Mouse (Mus musculus) small intestine, adult 2 months (tissue): Measurements from ENCODE around the gene Duox2. TPM values are rescaled to one million over a fixed set of nuclear protein-coding genes. Genes with fewer than 3 reads are reported as not detected.

Experiments
- H3K27ac ChIP-seq: fragments of 200-500 bp; 2 replicates; pipeline ENCODE4 v1.5.1; 2012; ENCODE audit warnings: low read depth, low read length, control low read depth, inconsistent platforms; ENCODE audit not compliant: insufficient read depth
- H3K27me3 ChIP-seq: fragments of 200-500 bp; 2 replicates; pipeline ENCODE4 v1.6.1; 2012; ENCODE audit warnings: mild to moderate bottlenecking, moderate library complexity, low read length, inconsistent platforms; ENCODE audit not compliant: control insufficient read depth, insufficient read depth
- H3K36me3 ChIP-seq: fragments of 200-500 bp; 2 replicates; pipeline ENCODE4 v1.6.1; 2012; ENCODE audit warnings: mild to moderate bottlenecking, low read length, control low read depth, inconsistent platforms; ENCODE audit not compliant: control insufficient read depth, insufficient read depth
- H3K4me1 ChIP-seq: fragments of 200-500 bp; 2 replicates; pipeline ENCODE4 v1.6.1; 2012; ENCODE audit warnings: low read length, inconsistent platforms, mixed read lengths; ENCODE audit not compliant: control insufficient read depth, insufficient read depth, insufficient read length
- H3K4me3 ChIP-seq: fragments of 200-500 bp; 2 replicates; pipeline ENCODE4 v1.5.1; 2012; ENCODE audit warnings: low read depth, mild to moderate bottlenecking, control low read depth, inconsistent platforms, low read length, moderate library complexity
- CTCF ChIP-seq: fragments of 200-500 bp; IDR thresholded peaks from 2 replicates; pipeline ENCODE4 v1.5.1; 2012; ENCODE audit warnings: low read depth, mild to moderate bottlenecking, control low read depth, inconsistent platforms, low read length, moderate library complexity, mixed read lengths; ENCODE audit not compliant: insufficient replicate concordance, insufficient read length; ENCODE audit errors: extremely low read depth
- POLR2A ChIP-seq: fragments of 200-500 bp; IDR thresholded peaks from 2 replicates; pipeline ENCODE4 v1.6.1; 2012; ENCODE audit warnings: low read depth, mild to moderate bottlenecking, control low read depth, inconsistent platforms, low read length, moderate library complexity
- WGBS: fragments of 180-500 bp; shearing (Covaris S2); methylation state at CpG from one replicate; pipeline ENCODE4 v1.1.7; 2018; 5-methylcytosine and 5-hydroxymethylcytosine counted together
- polyA plus RNA-seq: library from polyadenylated mRNA; depleted of rRNA; stranded (reverse); fragments of >200 nt; gene quantifications from 2 replicates; pipeline ENCODE4 v1.2.3, GENCODE M21; 2012

Gene Duox2
- polyA plus RNA-seq, 1 experiment, result 133 TPM

GRCm38 (mm10) chr2:122237891-122238470, 60.3 kb downstream of the Duox2 start:
- TF ChIP-seq CTCF, result no peak
- Histone ChIP-seq H3K4me1 (peaks cover 18% of the 10 kb centered on the region; the same call in 1 of the 2 replicates), H3K27me3 (no peaks in the 10 kb centered on the region), H3K27ac (no peak overlapping the region), H3K36me3 (no peaks in the 10 kb centered on the region), H3K4me3 (no peak overlapping the region)
- 70% methylated on average over 2 of the region's 2 CpGs for WGBS

- TF ChIP-seq POLR2A (no peak), CTCF (no peak)
- H3K4me1 ChIP-seq, result peaks cover 14% of the 10 kb centered on the region; the same call in 1 of the 2 replicates
- peak overlapping the region; percentile 8; the same call in 1 of the 2 replicates for H3K27ac ChIP-seq
- no peak overlapping the region for H3K4me3 ChIP-seq
- H3K27me3 ChIP-seq, result no peaks in the 10 kb centered on the region
- no peaks in the 10 kb centered on the region for H3K36me3 ChIP-seq
These were observed 61.9 kb downstream of the Duox2 start for GRCm38 (mm10) chr2:122236321-122236720.

- Histone ChIP-seq H3K27me3 (no peaks in the 10 kb centered on the region), H3K36me3 (no peaks in the 10 kb centered on the region), H3K27ac (peak overlapping the region; percentile 99), H3K4me3 (no peak overlapping the region), H3K4me1 (peaks cover 7% of the 10 kb centered on the region; the same call in 1 of the 2 replicates)
- TF ChIP-seq POLR2A (no peak), CTCF (no peak)
- 16% methylated on average over 2 of the region's 2 CpGs for WGBS
These were observed 62.8 kb downstream of the Duox2 start for GRCm38 (mm10) chr2:122235425-122235824.

GRCm38 (mm10) chr2:122234611-122235288, 63.5 kb downstream of the Duox2 start, which contains the start of gene Sord:
Gene Sord, plus strand, starts transcription at chr2:122234749.
- Histone ChIP-seq H3K4me1 (peaks cover 7% of the 10 kb centered on the region; the same call in 1 of the 2 replicates), H3K27me3 (no peaks in the 10 kb centered on the region), H3K27ac (peak within 1 kb of the TSS; percentile 99), H3K36me3 (no peaks in the 10 kb centered on the region), H3K4me3 (peak within 1 kb of the TSS; percentile 90)
- 2% methylated on average over 35 of the region's 35 CpGs for WGBS
- TF ChIP-seq CTCF, result 0 out of 2 replicates have a peak, but pooled peaks have one; percentile 1
- TF ChIP-seq POLR2A, result peak; percentile 40

- Histone ChIP-seq H3K27ac (peak overlapping the region; percentile 44), H3K27me3 (no peaks in the 10 kb centered on the region)
These were observed 64.3 kb downstream of the Duox2 start for GRCm38 (mm10) chr2:122233759-122234557.

GRCm38 (mm10) chr2:122233341-122233740, 64.9 kb downstream of the Duox2 start:
- TF ChIP-seq POLR2A (no peak), CTCF (no peak)
- Histone ChIP-seq H3K27ac (no peak overlapping the region), H3K36me3 (no peaks in the 10 kb centered on the region), H3K4me1 (peaks cover 4% of the 10 kb centered on the region; the same call in 1 of the 2 replicates), H3K4me3 (no peak overlapping the region), H3K27me3 (no peaks in the 10 kb centered on the region)
- WGBS, result 66% methylated on average over 5 of the region's 5 CpGs

More at GRCm38 (mm10) chr2:122233759-122234557, 64.3 kb downstream of the Duox2 start:
- no peaks in the 10 kb centered on the region for H3K36me3 ChIP-seq
- 0 out of 2 replicates have a peak, but pooled peaks have one; percentile 2 for TF ChIP-seq CTCF
- no peak for TF ChIP-seq POLR2A
- H3K4me3 ChIP-seq, result peak overlapping the region; percentile 90
- WGBS, result 7% methylated on average over 26 of the region's 26 CpGs
- H3K4me1 ChIP-seq, result peaks cover 4% of the 10 kb centered on the region; the same call in 1 of the 2 replicates
